Mouse (Mus musculus): ENCODE results near the gene Tssk1. TPM values are rescaled to one million over a fixed set of nuclear protein-coding genes. Genes with fewer than 3 reads are reported as not detected.

Gene Tssk1
- total and polyA plus RNA-seq, 3 experiments: 0.04 to 0.36 TPM; not detected in 1

DNA sequence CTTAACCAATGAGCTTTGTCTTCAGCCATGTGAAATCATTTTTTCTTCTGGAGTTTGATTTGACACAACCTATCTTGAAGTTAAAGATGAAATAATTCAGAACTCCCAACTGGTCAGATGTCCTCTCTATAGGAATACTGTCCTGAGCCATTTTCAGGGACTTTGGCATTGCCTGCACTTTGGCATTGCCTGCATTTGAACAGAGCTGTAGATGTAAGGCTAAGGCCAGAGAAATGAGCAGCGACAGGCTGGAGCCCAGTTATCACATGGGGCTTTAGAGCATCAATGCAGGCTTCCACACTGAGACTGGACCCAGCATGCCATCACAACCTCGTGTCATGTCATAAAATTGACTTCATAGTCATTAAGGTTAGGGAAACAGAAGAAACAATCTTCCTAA lies 40.8 kb upstream of the Tssk1 start:
- no peaks in the 10 kb centered on the region for H3K79me2 ChIP-seq (ENCODE audit: control insufficient read depth, insufficient read depth, low read length, poor library complexity)
- peaks cover 6 to 17% of the 10 kb centered on the region in 2 experiments for H3K36me3 ChIP-seq (ENCODE audit: control insufficient read depth in 1 of 2, insufficient read depth in 2 of 2, low read length in 2 of 2)
- H3K9ac ChIP-seq (ENCODE audit: control insufficient read depth, low read depth, low read length, poor library complexity, severe bottlenecking): no peak overlapping the region
- H3K9me3 ChIP-seq (replicated peaks; ENCODE audit: insufficient read depth, low read length): no peaks in the 10 kb centered on the region
- H3K27ac ChIP-seq (ENCODE audit: control insufficient read depth, low read depth, low read length): no peak overlapping the region
- TF ChIP-seq SMC3 (IDR thresholded peaks at IDR 0.05; ENCODE audit: low read depth, low read length) (no peak), CTCF (IDR thresholded peaks at IDR 0.05 in 2 of 3, conservative IDR thresholded peaks at IDR 0.05 in 1 of 3; ENCODE audit: control insufficient read depth in 1 of 3, insufficient read depth in 1 of 3, low read depth in 2 of 3, low read length in 3 of 3, poor library complexity in 1 of 3, severe bottlenecking in 1 of 3) (no peak), BHLHE40 (IDR thresholded peaks at IDR 0.05; ENCODE audit: borderline replicate concordance, low read depth, low read length) (no peak), TAL1 (IDR thresholded peaks at IDR 0.05; ENCODE audit: low read length) (no peak), GATA1 (IDR thresholded peaks at IDR 0.05; ENCODE audit: low read depth, low read length) (no peak), CHD1 (IDR thresholded peaks at IDR 0.05; ENCODE audit: low read depth, low read length) (no peak)
- no peak overlapping the region for H3K4me3 ChIP-seq (ENCODE audit: control insufficient read depth in 1 of 2, insufficient read depth in 1 of 2, low read depth in 2 of 2, low read length in 2 of 2)
- DNase-seq (ENCODE audit: low read depth, low spot score): no peak
- H3K27me3 ChIP-seq (ENCODE audit: control insufficient read depth in 1 of 2, insufficient read depth in 2 of 2, low read length in 2 of 2): no peaks in the 10 kb centered on the region
- peaks cover 2 to 6% of the 10 kb centered on the region in 2 experiments; a peak in 3 of 4 replicates for H3K4me1 ChIP-seq (ENCODE audit: control insufficient read depth in 1 of 2, insufficient read depth in 2 of 2, low read length in 2 of 2)

GRCm38 (mm10) chr16:17857157-17857556 lies 36.9 kb upstream of the Tssk1 start:
- H3K27me3 ChIP-seq (ENCODE audit: control insufficient read depth in 1 of 2, insufficient read depth in 2 of 2, low read length in 2 of 2): no peaks in the 10 kb centered on the region
- H3K9ac ChIP-seq (ENCODE audit: control insufficient read depth, low read depth, low read length, poor library complexity, severe bottlenecking): no peak overlapping the region
- no peak for TF ChIP-seq ZMIZ1 (IDR thresholded peaks at IDR 0.05; ENCODE audit: low read depth, low read length)
- TF ChIP-seq MXI1 (IDR thresholded peaks at IDR 0.05; ENCODE audit: low read depth, low read length): no peak
- no peak for TF ChIP-seq RAD21 (IDR thresholded peaks at IDR 0.05; ENCODE audit: low read depth, low read length)
- TF ChIP-seq MAZ (IDR thresholded peaks at IDR 0.05; ENCODE audit: low read depth, low read length): no peak
- TF ChIP-seq ZC3H11A (IDR thresholded peaks at IDR 0.05; ENCODE audit: low read depth, low read length): no peak
- TF ChIP-seq MYC (IDR thresholded peaks at IDR 0.05; ENCODE audit: low read depth, low read length): no peak
- no peak for TF ChIP-seq USF1 (IDR thresholded peaks at IDR 0.05; ENCODE audit: low read depth, low read length)
- no peak for TF ChIP-seq CHD2 (IDR thresholded peaks at IDR 0.05; ENCODE audit: low read length)
- TF ChIP-seq TAL1 (IDR thresholded peaks at IDR 0.05; ENCODE audit: low read length): no peak
- TF ChIP-seq E2F4 (IDR thresholded peaks at IDR 0.05; ENCODE audit: borderline replicate concordance, low read depth, low read length): no peak
- TF ChIP-seq MAX (IDR thresholded peaks at IDR 0.05; ENCODE audit: low read length): no peak
- TF ChIP-seq ELF1 (IDR thresholded peaks at IDR 0.05; ENCODE audit: low read depth, low read length): no peak
- no peak for DNase-seq (ENCODE audit: low read depth, low spot score)
- H3K79me2 ChIP-seq (ENCODE audit: control insufficient read depth, insufficient read depth, low read length, poor library complexity): no peaks in the 10 kb centered on the region
- no peak overlapping the region for H3K27ac ChIP-seq (ENCODE audit: control insufficient read depth, low read depth, low read length)
- H3K36me3 ChIP-seq (ENCODE audit: control insufficient read depth in 1 of 2, insufficient read depth in 2 of 2, low read length in 2 of 2): peaks cover 0 to 18% of the 10 kb centered on the region in 2 experiments; a peak in 2 of 4 replicates
- H3K4me1 ChIP-seq (ENCODE audit: control insufficient read depth in 1 of 2, insufficient read depth in 2 of 2, low read length in 2 of 2): no peaks in the 10 kb centered on the region
- H3K9me3 ChIP-seq (replicated peaks; ENCODE audit: insufficient read depth, low read length): no peaks in the 10 kb centered on the region
- H3K4me3 ChIP-seq (ENCODE audit: control insufficient read depth in 1 of 2, insufficient read depth in 1 of 2, low read depth in 2 of 2, low read length in 2 of 2): no peak overlapping the region

All from MEL (cell line).